Mouse (Mus musculus): ENCODE results near the gene Ndnf.

Ndnf gene

GRCm38 (mm10) chr6:65758214-65758613 lies 86.8 kb downstream of the Ndnf start:
- DNase-seq (ENCODE audit: low read depth, low spot score): no peak

DNA sequence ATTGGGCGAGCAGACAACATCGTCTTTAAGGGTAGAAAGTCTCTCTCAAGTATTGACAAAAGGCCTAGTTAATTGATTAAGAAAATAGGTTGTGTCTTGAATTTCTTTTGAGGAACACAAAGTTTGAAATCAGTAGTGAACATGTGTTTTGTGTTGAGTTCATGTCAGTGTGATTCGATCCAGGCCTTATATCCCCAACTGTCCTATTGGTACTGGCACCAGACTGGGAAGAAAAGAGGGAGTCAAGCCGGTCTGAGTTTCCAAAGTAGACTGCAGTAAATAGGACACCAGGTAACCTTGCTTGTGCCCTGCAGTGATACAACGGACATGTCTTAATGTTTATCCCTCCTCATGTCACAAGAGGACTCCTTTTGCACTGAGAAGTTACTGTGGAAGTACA lies 87.8 kb downstream of the Ndnf start:
- DNase-seq (ENCODE audit: low read depth, low spot score): no peak

DNA sequence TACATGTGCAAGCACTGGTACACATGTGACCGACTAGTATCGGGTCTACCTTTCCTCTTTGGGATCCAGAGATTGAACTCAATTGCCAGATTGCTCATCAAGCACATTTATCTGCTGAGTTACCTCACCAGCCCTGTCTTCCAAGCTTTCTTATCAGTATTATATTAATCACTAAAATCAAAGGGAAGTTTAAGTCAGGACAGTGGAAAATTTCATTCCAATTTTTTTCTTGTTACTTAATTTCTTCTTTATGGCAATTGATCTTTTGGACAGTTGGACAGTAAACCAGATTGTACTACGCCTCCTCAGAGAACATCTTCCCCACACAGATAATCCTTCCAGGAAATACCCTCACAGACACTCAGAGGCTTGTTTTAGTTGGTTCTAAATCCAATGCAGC lies 88.7 kb downstream of the Ndnf start:
- DNase-seq (ENCODE audit: low read depth, low spot score): no peak
